Mouse (Mus musculus) thymus, postnatal 0 days (tissue): Measurements from ENCODE around the gene Lama2. TPM values are rescaled to one million over a fixed set of nuclear protein-coding genes. Genes with fewer than 3 reads are reported as not detected.

Experiments used
- DNase-seq: peaks from one replicate; pipeline ENCODE4 v3.0.0-alpha.2; 2015; ENCODE audit warnings: low spot score
- polyA plus RNA-seq: library from polyadenylated mRNA; unstranded; fragments of >200 nt; fragmentation: Nextera tagmentation; extraction: Ambion mirVana; gene quantifications from 2 replicates; pipeline ENCODE4 v1.2.1, GENCODE M21; 2015

Gene Lama2
- polyA plus RNA-seq, result 3.2 and 3.4 TPM in 2 replicates

GRCm38 (mm10) chr10:27619658-27620057 is at the start of gene Lama2:
Gene Lama2 (minus strand): TSS chr10:27619758.
- no peak for DNase-seq

- DNase-seq, result no peak
Observed at GRCm38 (mm10) chr10:27664391-27664790, 44.8 kb upstream of the Lama2 start.

- no peak for DNase-seq
Observed at GRCm38 (mm10) chr10:27663396-27663795, 43.8 kb upstream of the Lama2 start.

- no peak for DNase-seq
Observed at GRCm38 (mm10) chr10:27654164-27654563, 34.6 kb upstream of the Lama2 start.

GRCm38 (mm10) chr10:27652694-27653335 is 33.3 kb upstream of the Lama2 start:
- DNase-seq, result no peak

- no peak for DNase-seq
Observed at GRCm38 (mm10) chr10:27635721-27636120, 16.2 kb upstream of the Lama2 start.

GRCm38 (mm10) chr10:27631002-27631401 is 11.4 kb upstream of the Lama2 start:
- no peak for DNase-seq

- no peak for DNase-seq
Observed at GRCm38 (mm10) chr10:27621697-27622449, 2.3 kb upstream of the Lama2 start.

- DNase-seq, result no peak
Observed at GRCm38 (mm10) chr10:27617522-27618020, 2.0 kb downstream of the Lama2 start.

GRCm38 (mm10) chr10:27616641-27617415 is 2.7 kb downstream of the Lama2 start:
- DNase-seq, result no peak

GRCm38 (mm10) chr10:27595675-27596074 is 23.9 kb downstream of the Lama2 start:
- no peak for DNase-seq

GRCm38 (mm10) chr10:27533217-27533616 is 86.3 kb downstream of the Lama2 start:
- no peak for DNase-seq

GRCm38 (mm10) chr10:27508847-27509459 is 110.6 kb downstream of the Lama2 start:
- no peak for DNase-seq

GRCm38 (mm10) chr10:27500863-27501262 is 118.7 kb downstream of the Lama2 start:
- no peak for DNase-seq

- no peak for DNase-seq
Observed at GRCm38 (mm10) chr10:27488452-27488851, 131.1 kb downstream of the Lama2 start.

- DNase-seq, result no peak
Observed at GRCm38 (mm10) chr10:27484041-27484440, 135.5 kb downstream of the Lama2 start.

- DNase-seq, result no peak
Observed at GRCm38 (mm10) chr10:27475540-27475939, 144.0 kb downstream of the Lama2 start.

- DNase-seq, result no peak
Observed at GRCm38 (mm10) chr10:27468274-27468673, 151.3 kb downstream of the Lama2 start.

GRCm38 (mm10) chr10:27413583-27414465 is 205.7 kb downstream of the Lama2 start:
- no peak for DNase-seq

- DNase-seq, result no peak
Observed at GRCm38 (mm10) chr10:27390753-27391152, 228.8 kb downstream of the Lama2 start.
